ENCODE assay signal across 8 mouse cellular contexts in the genomic region with DNA sequence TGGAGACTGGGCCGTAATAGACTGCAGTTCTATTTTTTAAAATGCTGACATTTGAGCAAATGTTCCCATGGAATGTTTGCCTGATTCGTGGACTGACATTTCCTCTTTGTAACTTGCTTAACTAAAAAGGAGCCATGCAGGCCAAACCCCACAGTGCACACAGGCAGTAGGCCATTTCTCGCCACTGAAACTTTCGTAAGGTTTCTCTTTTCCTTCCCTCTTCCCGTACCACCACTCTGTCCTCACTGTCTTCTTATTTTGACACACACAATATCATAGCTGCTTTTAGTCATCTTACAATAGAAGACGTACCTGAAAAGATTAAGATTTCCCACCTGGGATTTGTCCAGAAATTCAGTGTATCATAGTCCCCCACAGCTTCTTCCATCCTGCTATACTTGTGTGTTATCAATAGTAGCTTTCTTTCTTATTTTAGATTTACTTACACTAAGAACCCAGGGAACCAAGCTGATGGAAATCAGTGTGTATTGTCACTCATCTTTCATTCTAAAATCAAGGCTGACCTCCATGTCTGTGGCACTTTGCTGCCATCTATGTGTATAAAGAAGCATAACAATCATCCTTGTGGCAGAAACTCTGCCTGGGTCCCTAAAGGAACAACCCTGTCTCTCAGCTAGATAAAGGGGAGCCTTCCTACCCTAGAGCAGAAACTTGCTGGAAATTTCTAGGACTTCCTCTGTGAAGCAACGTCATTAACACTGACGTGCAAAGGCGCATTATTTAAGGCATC.
DNase-seq lines count a peak whose midpoint lies in the region; ATAC-seq lines count a peak whose summit lies in the region.

No protein-coding gene starts in this region.

- H3K4me2 ChIP-seq in kidney, embryonic 15.5 days = no peak overlapping the region
- H3K4me2 ChIP-seq in midbrain, embryonic 11.5 days = no peak overlapping the region

- DNase-seq in adrenal gland, postnatal 10 days = peak; percentile 34
- no peak for DNase-seq in adrenal gland, postnatal 25 days
- DNase-seq in 416B (ENCODE audit: low read depth) = peak; percentile 81
- peak; percentile 32 for DNase-seq in cerebellum, adult 8-10 months
- peak; percentile 69 for DNase-seq in forelimb bud, embryonic 11.5 days (ENCODE audit: low read depth, low spot score)
- DNase-seq in midbrain, embryonic 11.5 days (ENCODE audit: low spot score, missing footprints) = peak; percentile 87
- DNase-seq in natural killer cell, adult 2 months (ENCODE audit: low spot score in 2 of 2) = no peak

- peaks cover 4% of the 10 kb centered on the region; the same call in 1 of the 2 replicates for H3K4me1 ChIP-seq in kidney, embryonic 15.5 days
- H3K4me1 ChIP-seq in midbrain, embryonic 11.5 days (ENCODE audit: control insufficient read depth, insufficient read depth, low read length) = no peaks in the 10 kb centered on the region

- no peak overlapping the region for H3K9ac ChIP-seq in kidney, embryonic 15.5 days
- no peak overlapping the region for H3K9ac ChIP-seq in midbrain, embryonic 11.5 days (ENCODE audit: low read length)

- no peaks in the 10 kb centered on the region for H3K36me3 ChIP-seq in kidney, embryonic 15.5 days
- no peaks in the 10 kb centered on the region for H3K36me3 ChIP-seq in midbrain, embryonic 11.5 days (ENCODE audit: control insufficient read depth, insufficient read depth, low read length)

- peak; percentile 62; the same call in 1 of the 2 replicates for ATAC-seq in kidney, embryonic 15.5 days (replicated peaks; ENCODE audit: low FRiP score)
- peak; percentile 78 for ATAC-seq in midbrain, embryonic 11.5 days (ENCODE audit: low FRiP score)

- no peaks in the 10 kb centered on the region for H3K9me3 ChIP-seq in kidney, embryonic 15.5 days (replicated peaks)
- no peaks in the 10 kb centered on the region for H3K9me3 ChIP-seq in midbrain, embryonic 11.5 days (ENCODE audit: control insufficient read depth, low read length)

- no peak overlapping the region; the same call in 1 of the 2 replicates for H3K27ac ChIP-seq in kidney, embryonic 15.5 days
- no peak overlapping the region for H3K27ac ChIP-seq in midbrain, embryonic 11.5 days (ENCODE audit: low read depth, low read length)

- no peak overlapping the region for H3K4me3 ChIP-seq in kidney, embryonic 15.5 days (replicated peaks)
- no peak overlapping the region for H3K4me3 ChIP-seq in midbrain, embryonic 11.5 days (ENCODE audit: low read depth, low read length)

- WGBS in kidney, embryonic 15.5 days = 49% methylated on average over 9 of the region's 9 CpGs
- WGBS in midbrain, embryonic 11.5 days = 54% methylated on average over 9 of the region's 9 CpGs

- no peaks in the 10 kb centered on the region for H3K27me3 ChIP-seq in kidney, embryonic 15.5 days
- no peaks in the 10 kb centered on the region for H3K27me3 ChIP-seq in midbrain, embryonic 11.5 days (ENCODE audit: control insufficient read depth, insufficient read depth, low read length)

Comparison
In these comparisons a context has a peak if more than half of its experiments do, and no peak if none do; other contexts are left out.
1. DNase-seq: peak in adrenal gland, postnatal 10 days (single experiment), 416B (single experiment), cerebellum, adult 8-10 months (single experiment), forelimb bud, embryonic 11.5 days (single experiment) and midbrain, embryonic 11.5 days (single experiment); none in adrenal gland, postnatal 25 days (single experiment) and natural killer cell, adult 2 months (0 of 2).